Mouse (Mus musculus) ES-Bruce4 (cell line): ENCODE results near the gene Ttc39a.

Source experiments
- CTCF ChIP-seq: IDR thresholded peaks from one replicate; pipeline ENCODE4 v1.8.1; 2011; ENCODE audit warnings: low read depth, low read length
- POLR2A ChIP-seq: IDR thresholded peaks from one replicate; pipeline ENCODE4 v1.8.1; 2011; ENCODE audit warnings: low read length; ENCODE audit not compliant: insufficient read depth

DNA sequence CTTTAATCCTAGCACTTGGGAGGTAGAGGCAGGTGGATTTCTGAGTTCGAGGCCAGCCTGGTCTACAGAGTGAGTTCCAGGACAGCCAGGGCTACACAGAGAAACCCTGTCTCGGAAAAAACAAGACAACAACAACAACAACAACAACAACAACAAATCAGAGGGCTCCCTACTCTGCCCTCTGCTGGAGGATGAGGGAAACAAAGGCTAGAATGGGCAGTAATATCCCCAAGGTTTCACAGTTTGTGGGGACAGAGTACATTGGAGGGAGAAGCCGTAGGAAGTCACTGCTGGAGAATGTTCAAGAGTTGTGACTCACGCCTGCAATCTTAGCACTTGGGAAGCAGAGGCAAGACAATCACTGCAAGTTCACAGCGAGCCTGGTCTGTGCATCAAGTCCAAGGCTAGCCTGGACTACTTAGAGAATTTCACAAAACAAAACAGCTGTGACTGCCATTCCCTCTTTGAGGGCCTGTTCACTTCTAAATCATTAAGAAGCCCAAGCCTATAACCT lies 5.2 kb upstream of the Ttc39a start:
- TF ChIP-seq CTCF (no peak), POLR2A (no peak)
